Mouse (Mus musculus) erythroblast, adult 5-6 weeks (primary cell): ENCODE results near the gene Car11. TPM values are rescaled to one million over a fixed set of nuclear protein-coding genes. Genes with fewer than 3 reads are reported as not detected.
"Not testable (repeated sequence)": the region's sequence is repeated elsewhere in the genome, so short reads cannot be mapped to it uniquely, and the experiment has no call there.

Experiments used
- ATAC-seq: replicated peaks from 2 replicates; pipeline ENCODE4 v1.8.0; 2016; ENCODE audit warnings: moderate number of reproducible peaks, mild to moderate bottlenecking, moderate TSS enrichment, inconsistent platforms; ENCODE audit not compliant: poor library complexity, low FRiP score, severe bottlenecking
- total RNA-seq, 2 experiments: library from RNA; stranded (forward) in 1 of 2; stranded (reverse) in 1 of 2; fragments of 150-400 nt in 1 of 2; fragments of 200-764, 138-1000 nt in 1 of 2; gene quantifications; 2 replicates each; pipeline versions ENCODE4 v1.2.3 to v1.2.4; 2015 to 2017; ENCODE audit warnings: low replicate concordance in 2 of 2

The Car11 gene
- total RNA-seq (2015; ENCODE audit: low replicate concordance) (not detected in 2 replicates), total RNA-seq (2017; ENCODE audit: low replicate concordance) (not detected in 2 replicates)

DNA sequence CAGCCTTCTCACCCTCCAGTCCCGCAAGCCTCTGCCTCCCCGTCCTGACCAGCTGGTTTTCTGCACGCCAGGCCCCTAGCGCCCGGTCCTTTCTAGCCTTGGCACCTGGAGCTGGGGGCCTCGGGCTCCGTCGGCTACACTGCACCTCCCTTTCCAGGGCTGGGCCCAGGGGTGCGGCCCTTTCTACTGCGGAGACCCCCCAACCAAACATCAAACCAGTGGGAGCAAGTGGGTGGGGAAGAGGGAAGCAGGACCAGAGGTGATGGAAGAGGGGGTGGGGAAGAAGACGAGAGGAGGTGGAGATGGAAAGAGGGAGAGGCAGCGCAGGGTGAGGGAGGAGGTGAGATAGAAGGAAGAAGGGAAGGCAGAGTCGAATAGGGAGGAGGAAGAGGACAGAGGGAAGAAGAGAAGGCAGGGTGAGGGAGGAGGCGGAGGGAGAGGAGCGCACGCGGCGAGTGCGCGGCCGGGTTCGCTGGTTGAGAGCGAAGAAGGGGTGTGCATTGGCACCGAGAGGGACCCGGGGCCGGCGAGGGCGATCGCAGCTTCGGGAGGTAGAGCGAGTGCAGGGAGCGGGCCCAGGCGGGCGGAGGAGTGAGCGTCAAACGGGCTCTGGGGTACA lies at the start of gene Car11:
Gene Car11 (plus strand): TSS at position 321 of the 619 bp plus-strand sequence.
- no peak for ATAC-seq

DNA sequence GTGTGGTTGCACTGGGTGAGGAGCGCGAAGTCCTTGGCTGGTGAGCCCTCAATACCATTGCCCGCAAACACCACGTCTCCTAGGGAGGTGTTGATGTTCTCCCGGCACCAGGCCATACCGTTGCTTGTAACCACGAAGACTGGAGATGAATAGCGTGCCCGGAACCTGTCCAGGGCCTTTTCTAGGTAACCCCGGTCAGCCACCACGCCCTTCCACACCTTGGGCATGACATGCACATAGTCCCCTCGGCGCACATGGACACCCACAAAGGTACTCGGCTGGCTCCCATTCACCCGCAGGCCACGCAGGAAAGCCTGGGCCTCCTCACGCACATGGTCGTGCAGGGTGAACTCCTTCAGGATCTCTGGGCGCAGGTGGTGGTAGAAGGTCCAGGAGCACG lies 49.2 kb upstream of the Car11 start:
- not testable (repeated sequence) for ATAC-seq

GRCm38 (mm10) chr7:45654424-45655047 lies 45.1 kb upstream of the Car11 start:
- no peak for ATAC-seq

- no peak for ATAC-seq
These were observed 38.7 kb upstream of the Car11 start for GRCm38 (mm10) chr7:45660746-45661478.

GRCm38 (mm10) chr7:45661702-45662101 lies 37.9 kb upstream of the Car11 start:
- not testable (repeated sequence) for ATAC-seq

- no peak for ATAC-seq
These were observed 34.1 kb upstream of the Car11 start for GRCm38 (mm10) chr7:45665303-45666138.

- ATAC-seq: no peak
These were observed 33.5 kb upstream of the Car11 start, which contains the start of gene Fut2 for GRCm38 (mm10) chr7:45666161-45666560. Gene Fut2 (minus strand): TSS chr7:45666394.

DNA sequence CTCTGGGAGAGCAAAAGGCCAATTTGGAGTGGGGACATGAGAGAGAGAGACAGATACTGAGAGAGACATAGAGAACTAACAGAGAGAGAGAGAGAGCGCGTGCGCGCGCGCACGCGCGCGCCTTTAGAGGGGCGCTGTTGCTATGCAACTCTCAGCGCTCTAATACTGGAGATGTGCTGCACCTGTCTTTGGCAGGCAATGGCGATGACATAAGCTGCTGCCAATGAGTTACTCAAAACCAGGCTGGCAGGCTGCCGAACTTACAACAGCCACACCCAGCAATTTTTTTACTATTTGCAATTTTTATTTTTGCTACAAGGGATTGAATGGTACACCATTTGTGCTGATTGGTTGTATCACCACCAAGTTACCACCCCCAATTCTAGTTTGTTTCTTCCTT lies 31.9 kb upstream of the Car11 start:
- no peak for ATAC-seq

GRCm38 (mm10) chr7:45668921-45669320 lies 30.7 kb upstream of the Car11 start:
- no peak for ATAC-seq

DNA sequence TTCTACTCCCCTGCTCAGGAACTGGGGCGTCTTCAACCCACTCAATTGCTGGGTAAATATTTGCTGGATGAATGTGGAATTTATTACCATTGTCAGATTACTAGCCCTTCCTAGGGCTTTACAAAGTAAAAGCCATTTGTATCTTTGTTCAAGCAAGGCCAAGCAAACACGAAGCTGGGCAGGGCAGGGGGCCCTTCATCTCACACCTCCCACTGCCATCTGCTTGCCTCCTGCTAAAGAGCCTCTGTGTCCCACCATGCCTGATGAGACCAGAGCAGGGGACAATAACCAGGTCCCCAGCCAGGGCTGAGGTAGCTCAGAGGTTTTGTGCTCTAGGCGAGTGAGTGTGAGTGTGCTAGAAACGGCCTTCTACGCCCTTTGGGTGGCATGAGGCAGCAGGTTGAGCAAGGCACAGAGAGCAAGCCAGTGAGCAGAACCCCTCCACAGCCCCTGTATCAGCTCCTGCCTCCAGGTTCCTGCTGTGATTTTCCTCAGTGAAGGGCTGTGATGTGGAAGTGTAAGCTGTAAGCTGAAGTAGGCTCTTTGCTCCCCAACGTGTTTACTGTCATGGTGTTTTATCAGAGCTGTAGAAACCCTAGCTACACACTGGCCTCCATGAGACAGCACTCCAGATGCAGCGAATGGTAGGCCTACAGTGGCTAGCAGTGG lies 21.9 kb upstream of the Car11 start:
- ATAC-seq: no peak

- no peak for ATAC-seq
These were observed 21.1 kb upstream of the Car11 start for GRCm38 (mm10) chr7:45678513-45678912.

DNA sequence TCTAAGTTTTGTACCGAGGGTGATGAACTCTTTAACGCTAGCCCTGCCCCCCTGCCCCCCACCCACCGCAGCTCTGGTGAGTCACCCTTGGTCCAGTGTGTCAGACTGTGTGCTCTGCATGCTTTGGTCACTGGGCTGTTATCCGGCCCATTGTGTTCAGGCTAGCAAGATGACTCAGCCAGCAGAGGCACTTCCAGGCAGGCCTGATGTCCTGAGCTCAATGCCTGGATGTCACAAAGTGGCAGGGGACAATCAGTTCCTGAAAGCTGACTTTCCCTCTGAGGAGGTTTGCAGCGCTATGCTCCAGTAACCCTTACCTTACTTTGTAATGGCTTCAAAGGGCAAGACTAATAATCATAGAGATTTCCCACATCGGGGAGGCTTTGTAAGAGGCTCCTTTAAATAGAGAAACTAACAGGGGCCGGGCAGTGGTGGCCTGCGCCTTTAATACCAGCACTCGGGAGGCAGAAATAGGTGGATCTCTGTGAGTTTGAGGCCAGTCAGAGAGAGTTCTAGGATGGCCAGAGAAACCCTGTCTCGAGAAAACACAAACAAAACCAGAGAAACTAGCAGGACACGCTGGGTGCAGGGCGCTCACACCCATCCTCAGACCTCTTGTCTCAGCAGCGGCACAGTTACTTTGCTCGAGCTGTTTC lies 19.5 kb upstream of the Car11 start:
- ATAC-seq: no peak

- ATAC-seq: no peak
These were observed 18.5 kb upstream of the Car11 start for GRCm38 (mm10) chr7:45681046-45681736.

DNA sequence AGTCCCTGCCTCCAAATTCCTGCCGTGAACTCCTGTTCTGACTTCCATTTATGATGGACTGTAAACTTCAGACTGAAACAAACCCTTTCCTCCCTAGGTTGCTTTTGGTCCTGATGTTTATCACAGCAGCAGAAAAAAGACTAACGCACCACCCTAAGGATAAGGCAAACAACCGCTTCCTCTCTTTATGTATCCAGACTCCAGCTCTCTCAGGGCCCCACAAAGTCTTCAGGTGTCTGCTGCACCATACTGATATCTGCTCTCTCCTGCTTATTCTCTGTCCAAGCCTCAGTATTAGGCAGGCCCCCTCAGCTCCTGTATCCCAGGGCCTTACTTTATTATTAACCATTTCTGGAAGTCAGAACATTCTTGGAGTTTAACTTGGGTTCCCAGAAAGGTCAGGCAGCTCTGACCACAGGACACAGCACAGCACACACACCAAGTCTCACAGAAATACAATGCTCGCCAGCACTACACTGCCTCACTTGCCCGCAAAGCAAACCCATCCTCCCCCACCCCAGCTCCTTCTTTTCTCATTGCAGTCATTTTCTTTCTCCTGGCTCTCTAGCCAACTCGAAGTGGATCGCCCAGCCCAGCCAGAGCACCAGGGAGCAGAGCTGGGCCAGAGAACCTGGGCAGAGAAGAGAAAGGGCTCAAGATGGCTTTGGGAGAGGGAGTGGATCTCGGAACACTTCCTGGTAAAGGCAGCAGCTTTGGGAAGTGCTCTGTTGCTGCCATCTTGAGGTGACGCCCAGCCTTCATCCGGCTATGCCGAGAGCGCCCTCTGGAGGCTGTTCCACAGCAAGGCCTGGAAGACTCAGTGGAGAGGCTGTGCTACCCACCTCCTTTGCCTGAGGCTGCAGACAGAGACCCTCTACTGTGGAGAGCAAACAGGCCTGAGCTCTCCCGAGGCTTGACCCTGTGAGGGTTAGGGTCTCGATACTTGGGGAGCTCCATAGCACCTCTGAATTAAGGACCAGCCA lies 17.2 kb upstream of the Car11 start:
- peak; percentile 66; the same call in 1 of the 2 replicates for ATAC-seq

DNA sequence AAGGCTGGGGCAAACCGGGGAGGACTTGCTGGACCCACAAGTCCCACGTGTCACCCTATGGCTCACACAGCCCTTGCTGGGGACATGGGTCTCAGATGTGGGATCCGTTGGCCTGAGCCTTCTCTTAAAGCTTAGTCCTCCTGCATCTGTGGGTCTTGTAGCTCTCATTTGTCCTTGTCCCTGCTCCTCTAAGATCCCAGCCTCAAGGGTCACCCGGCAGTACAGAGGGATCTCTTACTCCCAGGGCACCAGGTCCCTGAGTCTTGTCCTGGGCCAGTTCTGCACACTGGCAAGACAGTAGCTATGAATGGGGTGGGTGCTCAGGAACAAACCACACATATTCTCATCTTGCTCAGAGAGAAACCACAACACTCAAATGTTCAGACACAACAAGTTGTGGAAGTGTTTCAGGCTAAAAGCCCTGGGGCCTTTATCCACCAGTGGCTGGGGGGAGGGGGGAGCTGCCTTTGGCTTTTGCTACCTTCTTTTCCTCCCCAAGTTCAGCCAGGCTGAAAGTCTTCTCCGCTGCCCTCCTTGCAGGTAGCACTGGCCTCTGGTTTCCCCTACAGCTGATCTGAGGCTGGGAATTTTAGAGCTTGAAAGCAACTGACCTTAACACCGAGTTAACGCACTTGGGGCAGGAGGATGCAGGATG lies 16.1 kb upstream of the Car11 start, which contains the start of gene Ntn5:
Gene Ntn5 (plus strand): TSS at position 627 of the 655 bp plus-strand sequence.
- ATAC-seq: no peak

DNA sequence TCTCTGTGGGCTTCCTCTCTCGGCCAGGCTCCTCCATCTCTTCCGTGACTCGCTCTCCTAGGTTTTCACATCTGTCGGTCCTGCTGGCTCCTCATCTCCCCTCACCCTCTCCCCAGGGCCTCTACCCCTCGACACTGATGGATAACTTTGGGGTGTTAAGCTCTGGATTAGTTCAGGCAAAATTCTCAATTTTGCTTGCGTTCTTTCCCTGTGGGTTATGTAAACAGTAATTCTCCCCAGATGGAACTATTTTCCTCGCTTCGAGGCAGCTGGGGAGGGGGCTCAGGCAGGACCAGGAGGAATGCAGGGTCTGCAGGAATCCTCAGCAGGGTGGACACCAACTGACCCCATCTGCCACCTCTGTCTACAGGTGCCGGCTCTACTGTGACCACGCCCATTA lies 13.8 kb upstream of the Car11 start:
- no peak for ATAC-seq

- ATAC-seq: no peak
These were observed 12.8 kb upstream of the Car11 start for GRCm38 (mm10) chr7:45686841-45687240.
